Mouse (Mus musculus) liver, embryonic 11.5 days (tissue): Measurements from ENCODE around the gene Spon1. TPM values are rescaled to one million over a fixed set of nuclear protein-coding genes. Genes with fewer than 3 reads are reported as not detected.

Experiments used
- ATAC-seq: fragments of 200-750 bp; cut with Nextera tagmentation; replicated peaks from 2 replicates; pipeline ENCODE4 v1.8.0; 2017; ENCODE audit warnings: moderate number of reproducible peaks, mild to moderate bottlenecking, moderate TSS enrichment, moderate library complexity; ENCODE audit not compliant: low FRiP score
- DNase-seq: peaks from one replicate; pipeline ENCODE4 v3.0.0-alpha.2; 2017; ENCODE audit warnings: low spot score
- H3K27ac ChIP-seq: fragments of 300-500 bp; sonication (generic); 2 replicates; pipeline ENCODE4 v1.5.1; 2014; ENCODE audit warnings: mild to moderate bottlenecking, low read depth, low read length, control low read depth
- H3K27me3 ChIP-seq: fragments of 300-500 bp; sonication (generic); replicated peaks from 2 replicates; pipeline ENCODE4 v1.6.1; 2014; ENCODE audit warnings: low read length, mixed read lengths; ENCODE audit not compliant: control insufficient read depth, insufficient read depth
- H3K36me3 ChIP-seq: fragments of 300-500 bp; sonication (generic); 2 replicates; pipeline ENCODE4 v1.6.1; 2014; ENCODE audit warnings: mild to moderate bottlenecking, low read length, moderate library complexity, mixed read lengths; ENCODE audit not compliant: control insufficient read depth, insufficient read depth
- H3K4me1 ChIP-seq: fragments of 300-500 bp; sonication (generic); replicated peaks from 2 replicates; pipeline ENCODE4 v1.6.1; 2014; ENCODE audit warnings: low read length, mixed read lengths; ENCODE audit not compliant: control insufficient read depth, insufficient read depth
- H3K4me2 ChIP-seq: fragments of 300-500 bp; sonication (generic); 2 replicates; pipeline ENCODE4 v1.6.1; 2014; ENCODE audit warnings: mild to moderate bottlenecking, control low read depth, moderate library complexity
- H3K4me3 ChIP-seq: fragments of 300-500 bp; sonication (generic); 2 replicates; pipeline ENCODE4 v1.5.1; 2014; ENCODE audit warnings: low read depth, low read length, control low read depth
- H3K9ac ChIP-seq: fragments of 300-500 bp; sonication (generic); 2 replicates; pipeline ENCODE4 v1.6.1; 2014; ENCODE audit warnings: low read depth, low read length, control low read depth
- H3K9me3 ChIP-seq: fragments of 300-500 bp; sonication (generic); 2 replicates; pipeline ENCODE4 v1.6.1; 2016; ENCODE audit warnings: low read length, inconsistent platforms, mixed read lengths; ENCODE audit not compliant: control insufficient read depth
- WGBS: fragments of 180-500 bp; shearing (Covaris S2); extraction: QIAGEN DNeasy Blood & Tissue Kit; methylation state at CpG from one replicate; pipeline ENCODE4 v1.1.7; 2014; 5-methylcytosine and 5-hydroxymethylcytosine counted together
- polyA plus RNA-seq: library from polyadenylated mRNA; unstranded; fragments of >200 nt; fragmentation: Nextera tagmentation; extraction: Ambion mirVana; gene quantifications from 2 replicates; pipeline ENCODE4 v1.2.1, GENCODE M21; 2014

The Spon1 gene
- polyA plus RNA-seq, 1 experiment from 2014 or later, result 7.9 TPM

DNA sequence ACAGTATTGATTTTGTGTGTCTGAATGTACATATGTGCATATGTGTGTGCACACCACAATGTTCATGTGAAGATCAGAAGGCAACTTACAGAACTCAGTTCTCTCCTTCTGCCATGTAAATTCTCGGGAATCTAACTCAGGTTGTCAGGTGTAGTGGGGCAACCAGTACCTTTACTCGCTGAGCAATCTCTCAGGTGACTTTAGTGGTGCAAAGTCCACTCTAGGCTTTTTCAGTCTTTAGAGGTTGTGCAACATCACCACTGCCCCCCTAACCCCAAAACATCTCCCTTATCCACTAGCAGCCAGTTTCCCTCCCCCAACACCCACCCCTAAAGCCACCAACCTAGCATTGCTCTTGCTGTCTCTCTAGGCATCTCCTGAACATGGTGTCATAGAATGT lies 308.8 kb downstream of the Spon1 start:
- no peak overlapping the region for H3K27ac ChIP-seq
- no peak; the same call in 1 of the 2 replicates for ATAC-seq
- 64% methylated on average over 2 of the region's 2 CpGs for WGBS
- no peak for DNase-seq
- H3K4me2 ChIP-seq, result no peak overlapping the region
- no peak overlapping the region for H3K9ac ChIP-seq
- peaks cover 18% of the 10 kb centered on the region for H3K4me1 ChIP-seq
- no peaks in the 10 kb centered on the region for H3K9me3 ChIP-seq
- no peaks in the 10 kb centered on the region for H3K36me3 ChIP-seq
- H3K4me3 ChIP-seq, result no peak overlapping the region
- H3K27me3 ChIP-seq, result no peaks in the 10 kb centered on the region

GRCm38 (mm10) chr7:114079343-114079742 lies 313.5 kb downstream of the Spon1 start:
- H3K9me3 ChIP-seq, result no peaks in the 10 kb centered on the region
- no peaks in the 10 kb centered on the region for H3K27me3 ChIP-seq
- no peaks in the 10 kb centered on the region for H3K36me3 ChIP-seq
- no peak overlapping the region for H3K27ac ChIP-seq
- no peak for ATAC-seq
- no peak overlapping the region for H3K9ac ChIP-seq
- 90% methylated on average over 4 of the region's 4 CpGs for WGBS
- no peak overlapping the region for H3K4me3 ChIP-seq
- H3K4me2 ChIP-seq, result no peak overlapping the region
- peaks cover 29% of the 10 kb centered on the region for H3K4me1 ChIP-seq
- no peak for DNase-seq

DNA sequence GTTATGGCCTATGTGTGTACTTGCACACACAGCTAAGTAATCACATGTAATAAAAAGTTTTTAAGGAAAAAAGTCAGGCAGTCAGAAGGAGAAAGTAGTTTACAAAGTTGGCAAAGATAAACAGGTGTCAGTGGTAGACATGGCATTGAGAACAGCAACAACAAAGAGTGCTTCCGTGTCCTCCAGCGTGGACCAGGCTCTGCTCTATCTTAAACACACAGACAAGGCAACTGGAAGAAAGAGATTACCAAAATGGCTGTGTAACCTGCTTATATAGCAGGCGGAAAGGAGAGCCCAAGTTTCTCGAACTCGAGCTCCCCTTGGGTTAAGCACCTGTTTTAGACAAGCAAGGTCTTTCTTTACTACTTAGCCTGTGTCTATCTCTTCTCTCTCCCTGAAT lies 314.5 kb downstream of the Spon1 start:
- no peak for DNase-seq
- ATAC-seq, result peak; percentile 86
- WGBS, result 57% methylated on average over 5 of the region's 5 CpGs

DNA sequence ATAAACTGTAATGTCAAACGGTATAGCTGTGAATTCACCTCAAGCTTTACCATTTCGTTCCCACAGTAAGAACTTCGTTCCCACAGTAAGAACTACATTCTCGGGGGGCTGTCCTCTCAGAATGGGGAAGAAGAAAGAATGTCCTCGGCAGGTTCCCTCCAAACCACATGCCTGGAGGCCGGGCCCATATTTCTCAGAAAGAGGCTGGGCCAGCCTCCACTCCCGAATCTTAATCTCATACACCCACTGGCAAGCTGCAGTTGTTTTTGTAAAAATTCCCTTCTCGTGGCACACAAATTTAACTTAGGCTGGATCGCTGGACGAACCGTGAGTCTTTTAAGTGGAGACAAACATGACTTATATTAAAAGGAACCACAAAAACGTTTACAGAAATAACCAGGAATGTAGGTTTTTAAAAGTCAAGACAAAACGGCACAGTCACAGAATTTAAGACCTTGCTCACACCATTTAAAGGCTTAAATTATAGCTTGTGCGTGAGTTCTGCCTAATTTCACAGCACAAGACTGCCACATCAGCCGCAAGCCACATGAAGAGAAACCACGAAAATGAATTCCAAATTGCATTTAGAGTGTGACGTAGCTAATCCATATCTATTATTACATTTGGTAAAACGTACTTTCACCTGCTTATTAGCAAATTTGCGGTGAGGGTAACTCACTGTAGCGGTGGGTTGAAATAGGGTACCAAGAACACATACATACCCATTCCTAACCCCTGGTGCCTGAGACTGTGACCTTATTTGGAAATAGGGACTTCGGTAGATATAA lies 316.0 kb downstream of the Spon1 start:
- Histone ChIP-seq H3K9me3 (no peaks in the 10 kb centered on the region), H3K9ac (no peak overlapping the region), H3K4me2 (no peak overlapping the region), H3K4me1 (peaks cover 29% of the 10 kb centered on the region), H3K27ac (no peak overlapping the region), H3K27me3 (no peaks in the 10 kb centered on the region), H3K36me3 (no peaks in the 10 kb centered on the region), H3K4me3 (no peak overlapping the region)
- ATAC-seq (no peak), DNase-seq (no peak)
- WGBS, result 71% methylated on average over 21 of the region's 21 CpGs

More for the DNA sequence above, 314.5 kb downstream of the Spon1 start:
- H3K9me3 ChIP-seq, result no peaks in the 10 kb centered on the region
- no peaks in the 10 kb centered on the region for H3K27me3 ChIP-seq
- H3K4me3 ChIP-seq, result no peak overlapping the region
- peaks cover 29% of the 10 kb centered on the region for H3K4me1 ChIP-seq
- no peaks in the 10 kb centered on the region for H3K36me3 ChIP-seq
- H3K4me2 ChIP-seq, result no peak overlapping the region
- peak overlapping the region; percentile 5; the same call in 1 of the 2 replicates for H3K27ac ChIP-seq
- H3K9ac ChIP-seq, result no peak overlapping the region

- Histone ChIP-seq H3K9me3 (no peaks in the 10 kb centered on the region), H3K27ac (no peak overlapping the region), H3K9ac (no peak overlapping the region), H3K4me3 (no peak overlapping the region), H3K36me3 (no peaks in the 10 kb centered on the region), H3K27me3 (no peaks in the 10 kb centered on the region), H3K4me2 (no peak overlapping the region), H3K4me1 (peaks cover 29% of the 10 kb centered on the region)
- 91% methylated on average over 2 of the region's 2 CpGs for WGBS
- no peak for DNase-seq
- ATAC-seq, result no peak
Measured at GRCm38 (mm10) chr7:114083088-114083487, 317.3 kb downstream of the Spon1 start.

DNA sequence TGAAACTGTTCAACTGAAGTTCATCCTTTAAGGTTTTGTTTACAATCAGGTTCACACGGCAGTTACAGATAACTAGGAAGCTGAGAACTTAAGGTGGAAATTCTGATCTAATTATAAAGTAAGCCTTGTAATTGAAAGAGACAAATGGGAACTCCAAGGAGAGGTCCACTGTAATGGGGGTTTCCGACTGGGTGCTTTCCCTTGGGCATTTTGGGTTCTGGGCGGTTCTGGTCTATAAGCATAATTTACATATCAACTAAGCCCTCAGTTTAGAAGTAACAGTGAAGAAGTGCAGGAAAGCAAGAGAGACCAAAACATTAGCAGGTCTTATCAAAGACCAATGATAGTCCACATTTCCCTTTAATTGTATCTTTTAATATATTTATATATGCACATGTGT lies 318.0 kb downstream of the Spon1 start:
- no peak overlapping the region for H3K4me2 ChIP-seq
- DNase-seq (no peak), ATAC-seq (no peak)
- H3K27me3 ChIP-seq, result no peaks in the 10 kb centered on the region
- H3K4me3 ChIP-seq, result no peak overlapping the region
- H3K27ac ChIP-seq, result no peak overlapping the region
- WGBS, result 74% methylated on average over 3 of the region's 3 CpGs
- peaks cover 29% of the 10 kb centered on the region for H3K4me1 ChIP-seq
- no peaks in the 10 kb centered on the region for H3K9me3 ChIP-seq
- no peak overlapping the region for H3K9ac ChIP-seq
- H3K36me3 ChIP-seq, result no peaks in the 10 kb centered on the region

DNA sequence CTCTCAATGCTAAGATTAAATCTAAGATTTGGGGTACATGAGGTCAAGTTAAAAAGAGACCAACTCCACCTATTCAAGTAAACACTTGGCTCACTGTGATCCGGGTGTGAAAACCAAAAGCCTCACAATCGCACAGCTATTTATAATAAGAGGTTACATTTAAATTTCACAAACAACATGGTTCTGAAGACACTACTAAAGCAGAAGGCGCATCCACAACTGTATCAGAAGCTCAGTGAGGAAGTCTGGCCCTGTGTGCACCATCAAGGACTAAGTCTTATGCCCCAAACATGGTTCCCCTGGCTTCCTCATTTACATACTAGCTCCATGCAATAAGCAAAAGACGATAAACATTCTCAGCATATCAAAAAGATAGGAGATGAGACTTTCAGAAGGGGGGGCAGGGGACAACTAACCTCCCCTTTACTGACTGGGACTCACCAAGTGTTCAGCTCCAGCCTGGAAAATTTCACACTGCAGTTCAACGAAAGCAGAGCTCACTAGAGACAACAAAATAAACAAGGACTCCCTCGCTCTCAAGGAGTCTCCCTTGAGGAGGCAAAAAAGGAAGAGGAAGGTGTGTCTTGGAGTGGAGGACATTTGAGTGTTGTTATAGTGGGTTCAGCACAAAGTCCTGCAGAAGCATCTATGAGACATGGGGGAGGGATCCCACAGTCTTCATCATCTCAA lies 320.4 kb downstream of the Spon1 start:
- Histone ChIP-seq H3K4me1 (peaks cover 15% of the 10 kb centered on the region), H3K4me2 (no peak overlapping the region), H3K27ac (no peak overlapping the region), H3K4me3 (no peak overlapping the region), H3K9ac (no peak overlapping the region), H3K36me3 (no peaks in the 10 kb centered on the region), H3K9me3 (no peaks in the 10 kb centered on the region), H3K27me3 (no peaks in the 10 kb centered on the region)
- DNase-seq, result no peak
- ATAC-seq, result no peak
- 71% methylated on average over 6 of the region's 6 CpGs for WGBS

DNA sequence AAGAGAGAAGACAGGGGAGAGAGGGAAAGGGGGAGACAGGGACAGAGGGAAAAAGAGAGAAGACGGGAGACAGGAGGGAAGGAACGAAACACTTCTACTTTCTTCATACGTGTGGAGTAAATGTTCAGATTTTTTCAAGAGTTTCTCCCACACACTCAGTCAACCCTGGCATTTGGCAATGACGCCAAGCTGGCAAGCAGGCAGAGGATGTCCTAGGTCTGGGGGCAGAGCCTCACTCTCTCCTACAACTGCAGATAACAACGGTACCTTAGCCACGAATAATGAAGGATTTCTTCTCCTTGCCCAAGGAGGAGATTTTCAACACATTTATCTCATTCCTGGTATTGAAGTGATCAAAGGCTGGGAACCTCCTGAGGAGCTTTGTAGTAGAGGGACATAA lies 321.5 kb downstream of the Spon1 start:
- H3K4me1 ChIP-seq, result peaks cover 10% of the 10 kb centered on the region
- no peaks in the 10 kb centered on the region for H3K27me3 ChIP-seq
- H3K27ac ChIP-seq, result no peak overlapping the region
- H3K9ac ChIP-seq, result no peak overlapping the region
- no peak overlapping the region for H3K4me3 ChIP-seq
- no peak overlapping the region for H3K4me2 ChIP-seq
- DNase-seq (no peak), ATAC-seq (no peak)
- no peaks in the 10 kb centered on the region for H3K36me3 ChIP-seq
- H3K9me3 ChIP-seq, result no peaks in the 10 kb centered on the region
- WGBS, result 58% methylated on average over 6 of the region's 6 CpGs

- Histone ChIP-seq H3K36me3 (no peaks in the 10 kb centered on the region), H3K27ac (no peak overlapping the region), H3K9me3 (no peaks in the 10 kb centered on the region), H3K4me1 (peaks cover 7% of the 10 kb centered on the region), H3K4me3 (no peak overlapping the region), H3K9ac (no peak overlapping the region), H3K4me2 (no peak overlapping the region), H3K27me3 (no peaks in the 10 kb centered on the region)
- WGBS, result 42% methylated on average over 11 of the region's 11 CpGs
- ATAC-seq (no peak), DNase-seq (no peak)
Measured at GRCm38 (mm10) chr7:114087986-114088385, 322.2 kb downstream of the Spon1 start.
